Mouse (Mus musculus) adrenal gland, postnatal 0 days (tissue): ENCODE data around the gene Pdlim5. TPM values are rescaled to one million over a fixed set of nuclear protein-coding genes. Genes with fewer than 3 reads are reported as not detected.

Experiments used
- polyA plus RNA-seq: library from polyadenylated mRNA; unstranded; fragments of >200 nt; fragmentation: Nextera tagmentation; extraction: Ambion mirVana; gene quantifications from 2 replicates; pipeline ENCODE4 v1.2.1, GENCODE M21; 2015

Pdlim5 gene
- 12.9 and 21.0 TPM in 2 replicates for polyA plus RNA-seq

DNA sequence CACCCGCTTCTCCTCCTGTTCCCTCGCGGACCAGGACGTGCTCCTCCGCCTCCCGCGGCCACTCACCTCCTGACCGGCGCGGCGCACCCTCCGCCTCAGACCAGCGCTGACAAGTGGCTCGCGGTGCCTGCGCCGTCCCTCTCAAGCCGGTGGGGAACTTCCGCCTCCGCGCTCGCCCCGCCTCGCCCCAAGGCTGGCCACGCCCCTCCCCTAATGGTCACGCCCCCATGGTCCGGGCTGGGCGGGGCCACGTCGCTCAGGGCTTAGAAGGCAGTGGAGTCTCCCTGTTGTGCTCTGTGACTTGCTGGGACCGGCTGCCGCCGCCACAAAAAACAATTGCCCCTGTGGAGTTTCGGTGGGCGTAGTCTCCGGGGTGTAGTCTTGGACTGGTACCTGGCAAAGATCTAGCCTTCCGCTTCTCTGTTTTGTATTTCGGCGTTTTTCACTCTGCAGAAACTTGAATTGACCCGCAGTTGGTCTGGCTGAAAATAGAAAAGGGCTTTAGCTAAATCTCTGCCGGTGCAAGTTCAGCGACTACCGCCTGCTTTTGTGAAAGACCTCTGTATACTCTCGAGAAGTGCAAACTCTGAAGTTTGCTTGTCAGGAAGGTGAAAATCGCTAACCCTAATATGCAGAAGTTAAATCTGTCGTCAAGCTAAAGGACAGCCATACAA is at the start of gene Pdlim5:
Pdlim5 (minus strand) TSS at position 177 of the 674 bp plus-strand sequence.

Other genes with a start within 250 kb of the Pdlim5 start
- gene Bmpr1b, start 226.3 kb downstream of the Pdlim5 start, polyA plus RNA-seq: 1.6 and 2.5 TPM in 2 replicates
- gene Gbp5, start 98.3 kb upstream of the Pdlim5 start, polyA plus RNA-seq: 0.41 and 0.86 TPM in 2 replicates
- 9.5 and 15.4 TPM in 2 replicates for gene Gbp7, start 134.6 kb upstream of the Pdlim5 start, polyA plus RNA-seq
- 9.7 and 11.6 TPM in 2 replicates for gene Gbp3, start 164.3 kb upstream of the Pdlim5 start, polyA plus RNA-seq
- gene Gbp2b, start 199.2 kb upstream of the Pdlim5 start, polyA plus RNA-seq: not detected in 2 replicates
- gene Gbp2, start 224.9 kb upstream of the Pdlim5 start, polyA plus RNA-seq: 10.1 and 11.6 TPM in 2 replicates